Mouse (Mus musculus): ENCODE results near the gene Stard13.

The Stard13 gene

DNA sequence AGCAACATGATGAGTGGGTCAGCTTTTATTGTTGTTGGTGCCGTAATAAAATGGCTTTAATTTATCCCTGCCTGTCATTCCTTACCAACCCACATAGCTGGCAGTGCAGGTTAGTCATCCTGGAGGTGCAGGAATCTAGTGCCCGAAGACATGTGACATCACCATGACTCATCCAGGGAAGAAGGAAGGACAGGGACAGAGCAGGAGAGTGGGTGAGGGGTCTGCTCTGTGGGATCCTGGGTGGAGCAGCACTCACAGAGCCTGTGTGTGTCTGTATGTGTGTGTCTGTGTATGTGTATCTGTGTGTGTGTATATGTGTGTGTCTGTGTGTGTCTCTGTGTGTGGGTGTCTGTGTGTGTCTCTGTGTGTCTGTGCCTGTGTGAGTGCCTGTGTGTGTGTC lies 237.1 kb downstream of the Stard13 start:
- no peak for DNase-seq

DNA sequence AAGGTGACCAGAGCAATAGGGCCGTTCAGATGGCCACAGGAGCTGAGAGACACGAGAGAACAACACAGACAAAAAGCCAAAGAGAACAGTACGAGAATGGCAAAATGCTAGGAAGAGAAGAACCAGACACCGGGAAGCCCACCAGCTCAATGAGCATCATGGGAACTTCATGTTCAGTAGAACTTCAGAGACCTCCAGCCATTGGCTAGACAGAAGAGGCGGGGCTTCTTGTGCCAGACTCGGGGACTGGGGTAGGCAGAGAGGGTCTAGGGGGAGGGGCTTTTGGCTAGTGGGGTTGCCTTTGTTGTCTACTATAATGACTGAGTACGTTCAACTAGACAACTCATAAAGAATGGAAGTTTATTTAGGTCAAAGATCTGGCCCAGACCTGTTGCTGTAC lies 239.5 kb downstream of the Stard13 start:
- DNase-seq: no peak
